Mouse (Mus musculus): Measurements from ENCODE around the gene Ms4a2.

The Ms4a2 gene

GRCm38 (mm10) chr19:11623551-11623950, at the start of gene Ms4a2:
Ms4a2 (minus strand) TSS chr19:11623719.
- DNase-seq = no peak

DNA sequence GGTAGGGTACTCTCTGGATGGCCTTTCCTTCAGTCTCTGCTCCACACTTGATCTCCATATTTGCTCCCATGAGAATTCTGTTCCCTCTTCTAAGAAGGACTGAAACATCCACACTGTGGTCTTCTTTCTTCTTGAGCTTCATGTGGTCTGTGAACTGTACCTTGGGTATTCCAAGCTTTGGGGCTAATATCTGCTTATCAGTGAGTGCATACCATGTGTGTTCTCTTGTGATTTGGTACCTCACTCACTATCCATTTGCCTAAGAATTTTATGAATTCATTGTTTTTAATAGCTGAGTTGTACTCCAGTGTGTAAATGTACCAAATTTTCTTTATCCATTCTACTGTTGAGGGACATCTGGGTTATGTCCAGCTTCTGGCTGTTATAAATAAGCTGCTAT, 38.0 kb upstream of the Ms4a2 start:
- no peak for DNase-seq

- no peak for DNase-seq
These were observed 36.9 kb upstream of the Ms4a2 start, which contains the start of gene Oosp2 for GRCm38 (mm10) chr19:11660459-11660858. Oosp2 (minus strand) TSS chr19:11660559.

- DNase-seq = no peak
These were observed 35.6 kb upstream of the Ms4a2 start for GRCm38 (mm10) chr19:11659142-11659541.

GRCm38 (mm10) chr19:11649564-11649963, 26.0 kb upstream of the Ms4a2 start:
- no peak for DNase-seq

- DNase-seq = no peak
These were observed 22.6 kb upstream of the Ms4a2 start for GRCm38 (mm10) chr19:11646166-11646565.

DNA sequence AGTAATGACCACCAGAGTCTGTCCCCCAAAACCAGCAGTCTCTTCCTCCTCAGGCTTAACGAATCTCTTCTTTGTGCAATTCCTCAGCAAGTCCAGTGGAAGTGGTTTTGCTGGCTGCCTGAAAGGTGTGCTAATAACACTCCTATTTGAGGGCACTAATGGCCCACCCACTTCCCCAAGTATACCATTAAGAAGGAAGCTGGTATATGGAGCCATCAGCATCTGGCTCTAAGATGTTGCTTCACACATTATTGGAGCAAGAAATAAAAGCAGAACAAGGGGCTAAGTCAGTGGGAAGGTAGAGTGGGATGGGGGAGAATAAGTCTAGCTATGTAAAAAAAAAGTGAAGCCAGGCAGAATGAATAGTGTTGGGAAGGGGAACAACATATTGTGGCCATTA, 17.2 kb upstream of the Ms4a2 start, which contains the start of gene Ms4a3:
Gene Ms4a3 (minus strand): TSS at position 120 of the 400 bp plus-strand sequence.
- DNase-seq = no peak

DNA sequence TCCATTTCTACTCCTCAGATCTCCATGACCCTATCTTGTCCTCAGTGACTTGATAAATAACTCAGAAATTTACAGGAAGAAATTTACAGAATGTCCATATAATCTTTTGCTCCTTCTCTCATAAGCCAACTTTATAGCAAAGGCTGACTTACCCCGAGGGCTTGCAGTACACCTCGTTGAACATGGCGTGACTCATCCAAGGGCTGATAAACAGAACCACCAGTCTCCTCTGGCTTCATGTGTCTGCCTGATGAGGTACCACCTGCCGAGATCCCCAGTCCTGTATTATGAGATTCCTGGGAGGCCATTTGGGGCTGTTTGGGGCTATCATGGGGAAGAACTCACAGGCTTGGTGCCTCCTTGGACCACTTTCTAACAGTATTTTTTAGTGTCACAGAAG, 15.5 kb upstream of the Ms4a2 start:
- DNase-seq = no peak

DNA sequence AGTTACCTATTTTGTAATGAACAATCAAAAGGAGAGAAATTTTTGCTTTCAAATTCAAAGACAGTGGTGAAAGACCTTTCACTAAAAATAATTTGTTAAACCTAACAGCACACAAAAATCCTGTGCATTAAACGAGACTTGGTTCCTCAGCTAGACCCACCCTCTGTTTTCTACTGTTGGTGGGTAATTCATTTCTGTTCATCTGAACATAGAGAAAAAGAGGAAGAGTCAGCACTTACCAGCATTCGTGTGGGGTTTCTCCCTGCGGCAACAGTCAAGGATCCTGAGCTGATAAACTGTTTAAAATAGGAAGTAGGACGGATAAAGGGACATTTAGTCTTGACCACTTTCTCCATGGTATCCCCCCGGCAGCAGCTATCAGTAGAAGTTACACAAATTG, 12.1 kb upstream of the Ms4a2 start:
- DNase-seq = no peak

GRCm38 (mm10) chr19:11634330-11634729, 10.8 kb upstream of the Ms4a2 start:
- no peak for DNase-seq

DNA sequence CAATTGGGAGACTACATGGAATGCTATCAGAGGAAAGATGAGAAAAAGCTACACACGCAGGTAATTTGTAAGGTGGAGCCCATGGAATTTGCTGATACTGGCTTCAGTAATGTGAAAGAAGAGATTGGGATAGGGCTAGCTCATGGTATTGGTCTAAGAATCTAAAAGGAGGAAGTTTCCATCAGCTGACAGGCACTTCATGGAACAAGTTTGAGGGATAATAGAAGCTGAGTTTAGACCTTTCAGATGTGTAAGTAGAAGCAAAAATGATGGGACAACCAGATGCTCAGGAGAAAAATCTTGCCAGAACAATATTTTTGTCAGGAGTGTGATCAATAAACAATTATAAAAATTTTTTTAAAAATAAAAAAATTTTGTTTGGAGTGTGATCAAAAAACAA, 10.2 kb upstream of the Ms4a2 start:
- no peak for DNase-seq

DNA sequence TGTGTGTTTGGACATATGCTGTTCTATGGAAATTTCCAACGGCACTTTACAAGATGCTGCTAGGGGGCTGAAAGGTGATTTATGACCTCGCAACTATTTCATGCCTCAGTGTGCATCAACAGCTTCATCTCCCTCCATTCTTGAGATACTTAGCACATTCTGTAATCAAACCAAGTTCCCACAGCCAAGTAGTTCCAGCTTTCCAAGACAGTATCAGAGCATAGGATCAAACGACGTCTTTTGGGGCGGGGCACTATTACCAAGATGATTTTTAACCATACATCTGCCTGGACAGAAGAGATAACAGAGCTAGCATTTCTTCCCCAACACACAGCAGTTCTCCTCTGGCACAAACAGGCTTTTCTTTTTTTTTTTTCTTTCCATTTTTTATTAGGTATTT, 1.7 kb upstream of the Ms4a2 start:
- DNase-seq = no peak

GRCm38 (mm10) chr19:11624800-11625199, 1.3 kb upstream of the Ms4a2 start:
- DNase-seq = no peak

- no peak for DNase-seq
These were observed 5.5 kb downstream of the Ms4a2 start for GRCm38 (mm10) chr19:11617983-11618382.

GRCm38 (mm10) chr19:11614805-11615204, 8.7 kb downstream of the Ms4a2 start:
- DNase-seq = no peak

DNA sequence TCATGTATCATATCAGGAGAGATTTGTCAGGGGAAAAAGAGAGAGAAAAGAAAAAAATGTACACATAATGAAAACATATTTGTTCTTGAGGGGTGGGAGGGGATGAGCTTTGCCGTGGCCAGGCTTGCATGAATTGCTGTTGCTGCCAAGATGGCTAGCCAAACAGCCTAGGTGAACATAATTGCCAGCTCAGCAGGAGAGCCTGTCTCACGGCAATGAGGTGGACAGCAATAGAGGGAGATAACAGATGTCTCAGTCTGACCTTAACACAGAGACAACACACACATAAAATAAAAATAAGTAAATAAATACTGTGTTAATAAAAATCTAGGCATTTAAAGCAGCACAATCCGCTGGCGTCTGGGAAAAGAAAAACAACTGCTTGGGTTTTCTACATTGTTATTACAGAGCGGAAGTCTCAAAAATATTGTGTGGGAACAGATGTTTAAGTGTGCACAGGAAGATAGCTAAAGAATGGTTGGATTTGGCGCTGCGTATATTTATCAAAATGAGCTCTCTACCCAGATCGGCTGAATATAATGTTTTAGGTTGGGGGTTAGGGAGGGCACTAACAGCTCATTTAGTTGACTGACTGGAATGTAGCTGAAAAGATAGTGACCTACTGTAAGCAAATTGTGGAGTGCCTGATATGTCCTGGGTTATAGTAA, 9.6 kb downstream of the Ms4a2 start:
- DNase-seq = no peak

DNA sequence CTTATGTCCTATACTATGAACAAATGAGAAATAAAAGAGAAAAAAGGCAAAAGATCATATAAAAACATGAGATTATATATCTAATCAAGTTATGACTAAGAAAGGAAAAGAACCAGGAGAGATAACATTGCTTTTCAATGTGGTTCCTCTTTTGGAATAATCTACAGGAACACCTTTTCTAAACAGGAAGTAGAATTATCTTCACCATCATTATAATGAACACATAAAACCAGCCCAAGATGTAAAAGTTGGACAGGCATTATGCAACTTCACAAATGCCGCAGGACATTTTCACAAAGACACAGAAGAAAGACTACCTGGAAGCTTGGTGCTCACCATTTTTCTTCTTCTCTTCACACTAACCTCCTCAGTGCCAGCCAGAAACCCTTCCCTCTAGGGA, 10.4 kb downstream of the Ms4a2 start:
- no peak for DNase-seq

DNA sequence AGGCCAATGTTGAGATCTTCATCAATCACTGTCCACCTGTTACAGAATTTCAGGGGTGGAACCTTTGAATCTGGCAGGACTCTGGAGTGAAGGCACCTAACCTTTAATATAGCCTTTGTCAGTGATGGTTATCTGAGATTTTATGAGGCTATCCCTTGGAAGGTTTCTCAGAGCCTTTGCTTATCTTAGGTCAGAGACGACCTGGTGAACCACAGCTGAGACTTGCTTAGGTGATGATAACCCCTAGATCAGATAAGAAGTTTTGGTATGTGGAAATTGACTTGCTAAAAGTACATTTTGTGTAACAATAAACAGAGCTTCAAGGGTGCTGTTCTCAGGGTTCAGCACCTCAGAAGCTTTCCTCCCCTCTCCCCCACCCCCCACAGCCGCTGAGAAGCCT, 11.2 kb downstream of the Ms4a2 start:
- DNase-seq = no peak

- DNase-seq = peak; percentile 8
These were observed 12.0 kb downstream of the Ms4a2 start for GRCm38 (mm10) chr19:11611541-11611945.

DNA sequence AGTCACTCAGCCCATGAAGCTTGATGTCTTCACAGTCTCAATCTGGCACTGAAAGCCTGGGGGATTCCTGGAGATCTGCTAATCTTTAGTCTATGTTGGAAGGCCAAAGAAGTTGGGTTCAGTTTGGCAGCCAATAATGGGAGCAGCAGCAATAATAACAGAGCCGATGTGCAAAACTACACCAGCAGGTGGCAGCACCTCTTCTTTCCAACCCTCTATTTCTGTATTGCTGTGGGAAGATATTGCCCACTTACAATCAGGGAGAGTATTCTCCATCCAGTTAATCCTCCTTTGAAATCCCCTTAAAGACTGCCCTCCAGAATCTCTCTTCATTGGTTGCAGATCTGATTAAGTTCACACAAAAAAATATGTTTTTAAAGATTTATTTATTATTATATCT, 15.3 kb downstream of the Ms4a2 start:
- DNase-seq = no peak

- DNase-seq = no peak
These were observed 18.9 kb downstream of the Ms4a2 start, which contains the start of gene Ms4a6d for GRCm38 (mm10) chr19:11604603-11605002. Ms4a6d (minus strand) TSS chr19:11604849.

DNA sequence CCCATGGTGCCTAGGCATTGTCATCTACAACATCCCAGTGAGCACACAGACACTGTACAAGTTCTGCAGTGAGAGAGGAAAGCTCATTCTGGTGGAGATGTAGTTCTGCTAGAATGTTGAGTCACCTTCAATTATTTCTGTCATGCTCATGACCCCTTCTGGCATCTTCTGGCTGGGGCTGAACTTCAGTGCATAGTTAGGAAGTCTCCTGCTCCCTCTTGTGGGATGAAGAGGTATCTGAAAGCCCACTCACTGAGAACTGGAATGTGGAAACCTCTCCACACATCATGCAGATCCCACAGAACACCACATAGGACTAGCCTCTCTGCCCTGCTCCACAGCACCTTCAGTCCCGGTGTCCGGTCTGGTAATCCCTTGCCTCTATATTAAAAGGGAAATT, 21.5 kb downstream of the Ms4a2 start:
- no peak for DNase-seq

DNA sequence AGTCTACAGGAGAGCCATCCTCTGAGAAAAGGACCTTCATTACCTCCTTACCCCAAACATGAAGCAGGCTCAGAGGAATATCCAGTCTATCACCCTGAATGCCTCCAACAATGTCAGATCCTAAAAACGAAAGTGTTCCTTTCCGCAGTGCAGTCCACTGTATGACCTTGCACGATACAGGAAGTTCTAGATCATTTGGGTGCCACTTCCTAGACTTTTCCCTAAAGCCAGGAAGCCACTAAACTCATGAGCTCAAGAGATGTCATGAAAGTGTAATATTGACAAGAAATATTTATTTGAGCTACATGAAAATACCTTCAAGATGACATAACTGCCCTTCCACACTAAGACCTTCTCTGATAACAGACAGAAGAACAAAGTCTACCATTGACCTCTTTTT, 22.2 kb downstream of the Ms4a2 start:
- no peak for DNase-seq

DNA sequence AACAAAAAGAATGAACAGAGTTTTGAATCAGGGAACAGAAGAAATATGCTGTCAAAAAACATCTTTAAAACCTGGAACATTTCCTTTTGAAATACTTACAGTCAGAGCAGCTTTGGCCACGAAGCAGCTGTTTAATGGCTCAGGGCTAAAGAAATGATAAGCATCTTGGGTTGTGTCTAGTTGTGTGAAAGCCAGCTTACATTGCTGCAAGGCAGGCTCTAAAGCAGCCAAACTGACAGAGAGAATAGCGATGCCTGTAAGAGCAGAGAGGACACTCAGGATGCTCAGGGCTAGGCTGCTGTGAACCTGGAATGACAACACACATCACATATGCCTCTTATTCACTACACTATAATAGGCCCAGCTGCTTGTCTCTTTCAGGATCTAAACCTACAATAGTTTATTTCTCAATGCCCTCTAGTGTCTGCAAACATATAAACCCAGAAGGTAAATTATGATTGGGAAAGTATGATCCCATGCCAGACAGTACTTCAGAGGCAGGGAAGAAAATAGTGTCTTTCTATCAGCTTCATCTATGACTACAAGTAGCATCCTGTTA, 33.5 kb downstream of the Ms4a2 start:
- DNase-seq = no peak

DNA sequence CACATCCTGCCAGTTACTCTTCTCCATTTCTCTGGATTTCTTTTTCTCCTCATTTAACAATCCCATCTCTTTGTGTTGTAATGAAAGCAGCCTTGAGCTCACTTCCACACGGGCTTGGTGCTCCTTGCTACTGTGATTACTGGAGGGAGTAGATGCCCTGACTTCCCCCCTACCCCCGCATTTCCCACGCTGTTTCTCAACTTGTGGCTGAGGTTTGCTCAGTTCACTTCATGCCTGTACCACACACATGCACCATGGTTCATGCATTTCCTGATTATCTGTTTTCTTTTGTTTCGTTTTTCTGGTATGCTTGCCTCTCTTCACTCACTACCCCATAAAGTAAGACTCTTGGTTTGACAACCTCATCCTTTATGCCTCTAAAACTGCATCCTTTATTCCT, 34.3 kb downstream of the Ms4a2 start:
- DNase-seq = no peak
